Mouse (Mus musculus): Measurements from ENCODE around the gene Igfals.

The Igfals gene

GRCm38 (mm10) chr17:24865776-24866175 is at the start of gene Igfals:
TSS of gene Igfals (plus strand) at chr17:24865997.
- DNase-seq = peak in 1 of 2 experiments; percentile 19

- DNase-seq = no peak
Measured at GRCm38 (mm10) chr17:24817503-24817902, 48.3 kb upstream of the Igfals start.

DNA sequence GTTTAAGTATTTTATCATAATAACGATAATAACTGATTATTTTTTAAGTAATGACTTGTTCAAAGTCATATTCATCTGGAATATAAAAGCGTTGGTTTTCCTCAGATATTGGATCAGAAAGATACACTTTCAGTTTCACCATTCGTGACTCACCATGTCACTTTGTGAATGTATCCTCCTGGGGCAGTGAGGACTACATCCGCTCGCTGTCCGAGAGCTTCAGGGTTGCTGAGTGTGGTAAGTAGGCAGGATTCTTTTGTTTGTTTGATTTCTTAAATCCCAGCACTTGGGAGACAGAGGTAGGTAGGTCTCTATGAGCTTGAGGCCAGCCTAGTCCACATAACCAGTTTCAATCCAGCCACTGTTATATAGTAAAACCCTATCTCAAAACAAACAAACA is 47.6 kb upstream of the Igfals start:
- DNase-seq = no peak

DNA sequence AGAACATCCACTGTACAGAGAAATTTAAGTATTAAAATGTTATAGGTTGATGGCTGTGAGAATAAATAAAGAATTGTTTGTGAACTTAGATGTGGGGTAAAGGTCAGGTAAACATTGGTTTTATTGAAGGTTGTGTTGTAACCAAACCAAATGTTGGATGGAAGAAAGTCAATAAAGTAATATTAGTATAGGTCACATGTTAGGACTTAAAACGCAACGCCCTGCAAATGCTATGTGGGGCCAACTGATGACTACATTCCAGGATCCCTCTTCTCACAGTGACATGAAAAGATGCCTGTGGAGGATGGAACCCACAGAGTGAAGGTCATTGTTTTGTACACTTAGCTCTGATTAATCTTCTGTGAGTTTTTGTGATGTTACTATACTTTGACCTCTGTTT is 46.3 kb upstream of the Igfals start:
- DNase-seq = no peak

GRCm38 (mm10) chr17:24821351-24822280 is 44.2 kb upstream of the Igfals start:
- DNase-seq = no peak

GRCm38 (mm10) chr17:24839842-24840241 is 26.0 kb upstream of the Igfals start, which contains the start of gene Hagh:
TSS of gene Hagh (plus strand) at chr17:24840143.
- DNase-seq = no peak

DNA sequence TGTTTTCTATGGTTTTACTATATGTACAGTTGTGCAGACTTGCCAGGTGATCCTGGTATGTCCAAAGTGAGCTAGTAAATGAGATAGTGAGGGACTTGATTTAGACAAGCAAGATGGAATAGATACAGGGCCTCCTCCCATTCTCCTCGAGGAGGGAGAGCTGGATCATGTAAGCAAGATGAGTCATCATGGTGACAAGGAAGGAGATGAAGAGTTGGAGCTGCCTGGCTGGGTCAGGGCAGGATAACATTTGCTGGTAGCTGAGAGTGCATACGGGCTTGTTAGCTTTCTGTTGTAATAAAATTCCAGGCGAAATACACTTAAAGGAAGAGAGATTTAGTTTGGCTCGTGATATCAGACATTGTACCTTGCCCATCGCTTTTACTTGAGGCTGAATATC is 25.5 kb upstream of the Igfals start:
- no peak for DNase-seq

DNA sequence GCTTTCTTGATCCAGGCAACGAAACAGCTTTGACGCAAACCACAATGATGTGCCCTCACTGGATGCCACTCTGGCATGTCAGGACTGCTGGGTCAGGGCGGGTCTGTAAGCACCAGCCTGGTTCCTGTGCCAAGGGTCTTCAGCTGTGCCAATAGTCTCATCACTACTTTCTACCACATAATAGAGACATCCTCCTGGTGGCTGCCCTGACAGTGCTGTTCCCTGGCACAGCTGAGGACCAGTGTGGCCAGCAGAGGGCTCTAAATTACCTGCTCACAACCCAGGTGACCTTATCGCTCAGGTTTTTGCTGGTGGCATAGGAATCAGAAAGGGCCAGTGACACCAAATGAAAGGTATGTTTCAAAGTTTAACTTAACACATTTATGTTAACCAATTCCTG is 24.7 kb upstream of the Igfals start:
- peak in 1 of 2 experiments; percentile 39 for DNase-seq

DNA sequence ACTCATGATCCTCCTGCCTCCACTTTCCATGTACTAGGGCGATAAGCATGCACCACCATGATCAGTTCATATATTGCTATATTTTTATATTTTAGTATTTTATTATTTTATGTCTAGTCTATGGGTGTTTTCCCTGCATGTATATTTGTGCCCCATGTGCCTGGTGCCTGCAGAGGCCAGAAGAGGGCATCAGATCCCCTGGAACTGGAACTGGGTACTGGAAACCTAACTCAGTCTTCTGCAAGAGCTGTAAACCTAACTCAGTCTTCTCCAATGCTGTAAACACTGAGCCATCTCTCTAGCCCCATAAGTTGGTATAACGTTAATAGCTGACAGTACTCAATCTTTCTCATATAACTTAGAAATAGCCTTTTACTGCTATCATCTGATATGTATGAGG is 23.2 kb upstream of the Igfals start:
- DNase-seq = no peak

DNA sequence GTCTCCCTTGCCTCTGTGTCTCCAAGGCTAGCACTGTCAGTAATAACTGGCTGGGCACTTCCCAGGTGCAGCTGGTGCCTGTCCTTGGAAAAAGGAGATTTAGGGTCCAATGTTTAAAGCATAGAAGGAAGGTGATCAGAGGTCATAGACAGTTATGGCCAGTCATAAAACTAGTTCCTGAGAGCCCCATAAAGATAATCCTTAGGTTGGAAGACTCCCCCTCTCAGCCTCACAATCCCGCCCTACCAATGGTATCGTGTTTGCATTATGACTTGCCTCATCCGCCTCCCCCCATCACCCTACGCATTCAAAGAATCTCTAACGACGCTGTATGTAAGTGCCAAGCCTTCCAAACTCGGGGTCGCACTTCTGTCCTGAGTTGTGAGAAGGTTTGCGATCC is 21.3 kb upstream of the Igfals start:
- DNase-seq = no peak

DNA sequence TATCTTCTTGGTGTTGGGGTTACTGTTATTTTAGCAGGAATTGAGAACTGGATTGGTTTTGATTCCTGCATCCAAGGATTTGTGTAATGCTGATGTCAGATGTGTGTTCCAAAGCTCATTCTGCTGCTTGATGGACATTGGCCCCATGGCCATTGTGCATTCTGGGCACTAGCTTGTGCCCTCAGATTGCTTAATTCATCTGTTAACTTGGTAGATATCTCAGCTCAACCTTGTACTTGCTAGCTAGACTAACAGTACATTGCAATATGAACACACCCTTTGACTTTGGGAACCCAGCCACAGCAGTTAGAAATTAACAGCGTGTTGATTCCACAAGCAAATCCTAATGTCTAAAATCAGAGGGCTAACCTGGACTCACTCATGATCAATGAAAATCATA is 18.4 kb upstream of the Igfals start:
- DNase-seq = no peak

GRCm38 (mm10) chr17:24848600-24849031 is 17.2 kb upstream of the Igfals start:
- DNase-seq = no peak

DNA sequence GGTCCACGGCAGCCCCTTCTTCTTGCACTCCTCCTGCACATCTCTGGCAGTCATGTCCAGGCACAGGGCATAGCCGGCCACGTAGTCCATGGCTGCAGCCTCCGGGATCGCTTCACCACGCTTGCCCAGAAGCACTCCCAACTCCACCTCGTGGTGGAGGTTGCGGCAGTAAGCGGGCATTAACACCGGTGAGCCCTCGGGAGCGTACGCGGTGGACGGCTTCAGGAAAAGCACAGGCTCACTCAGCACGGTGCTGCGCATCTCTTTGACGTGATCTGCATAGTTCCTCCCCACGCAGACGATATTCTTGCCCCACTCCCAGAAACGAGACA is 16.1 kb upstream of the Igfals start:
- DNase-seq = no peak

DNA sequence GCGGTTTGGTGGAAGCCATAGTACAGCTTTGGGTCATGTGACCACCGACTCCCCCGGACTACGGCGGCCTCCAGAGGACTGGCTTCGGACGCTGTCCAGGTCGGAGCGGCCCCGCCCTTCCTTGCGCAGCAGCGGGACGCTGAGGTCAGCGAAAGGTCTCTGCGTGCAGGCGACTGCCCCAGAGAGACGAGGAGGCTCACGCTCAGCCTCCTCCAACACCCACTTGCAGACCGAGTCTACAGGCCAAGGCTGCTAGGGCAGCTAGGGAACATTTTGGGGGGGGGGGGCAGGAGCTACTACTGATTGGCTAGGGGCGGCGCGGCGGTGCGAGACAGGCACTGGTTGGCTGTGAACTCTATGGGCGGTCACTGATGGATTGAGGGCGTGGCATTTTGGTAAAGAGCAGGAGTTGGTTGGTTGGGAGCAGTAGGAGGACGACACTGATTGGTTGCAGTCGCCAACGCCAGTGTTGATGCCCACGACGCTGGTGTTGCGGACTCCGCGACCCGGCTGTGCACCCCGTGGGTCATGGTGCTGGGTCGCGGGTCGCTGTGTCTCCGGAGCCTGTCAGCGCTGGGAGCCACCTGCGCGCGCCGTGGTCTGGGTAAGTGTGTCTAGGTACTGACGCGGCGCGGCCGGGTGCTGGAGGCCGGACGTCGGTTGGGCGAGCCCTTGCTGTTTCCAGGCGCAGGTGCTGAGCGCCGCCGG is 15.6 kb upstream of the Igfals start, which contains the start of gene Fahd1:
Gene Fahd1, minus strand, starts transcription at position 300 of the 708 bp plus-strand sequence.
- DNase-seq = peak; percentile 96 to 97

DNA sequence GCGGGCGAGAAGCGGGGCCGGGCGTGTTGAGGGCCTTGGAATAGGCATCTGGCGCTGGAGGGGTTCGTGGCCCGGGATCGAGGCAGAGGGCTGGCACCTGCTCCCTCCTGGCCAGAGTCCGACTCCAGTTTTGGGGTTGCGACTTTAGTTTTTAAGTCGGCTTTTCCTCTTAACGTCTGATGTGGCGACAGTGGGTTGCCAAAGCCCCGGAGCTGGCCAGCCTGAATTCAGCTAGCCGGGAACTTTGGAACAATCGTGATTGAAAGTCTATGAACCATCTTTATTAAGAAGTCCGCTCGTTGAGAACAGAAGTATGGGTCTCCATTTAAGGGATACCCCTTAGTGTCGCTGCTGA is 15.0 kb upstream of the Igfals start:
- DNase-seq = no peak

GRCm38 (mm10) chr17:24851381-24852125 is 14.2 kb upstream of the Igfals start:
- DNase-seq = no peak

DNA sequence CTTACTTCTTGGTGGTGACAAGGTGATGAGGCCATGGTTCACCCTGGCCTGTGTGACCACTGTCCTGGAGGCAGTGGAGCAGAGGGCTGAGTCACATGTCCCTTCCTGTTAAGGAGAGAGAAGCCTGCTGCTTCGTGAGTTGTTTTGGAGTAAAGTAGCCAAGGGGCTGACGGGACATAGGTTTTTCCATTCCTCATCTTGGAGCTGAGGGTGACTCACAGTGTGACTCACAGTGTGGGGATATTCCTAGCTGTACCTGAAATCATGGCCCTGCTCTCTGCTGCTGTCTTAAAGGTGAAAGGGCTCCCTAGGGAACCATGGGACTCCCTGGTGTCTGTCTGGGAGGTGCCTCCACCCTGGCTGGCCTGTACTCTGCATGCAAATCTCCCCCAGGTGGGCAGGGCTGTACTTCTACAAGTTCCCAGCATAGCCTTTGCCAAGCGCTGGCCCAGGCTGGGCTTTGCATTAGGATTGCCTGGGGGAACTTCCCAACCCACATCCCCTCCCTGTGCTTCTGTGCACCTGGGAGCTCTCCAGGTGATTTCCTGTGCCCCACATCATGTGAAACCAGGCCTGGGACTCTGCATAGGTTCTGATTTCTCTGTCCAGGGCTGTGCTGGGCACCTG is 9.8 kb upstream of the Igfals start:
- DNase-seq = no peak

DNA sequence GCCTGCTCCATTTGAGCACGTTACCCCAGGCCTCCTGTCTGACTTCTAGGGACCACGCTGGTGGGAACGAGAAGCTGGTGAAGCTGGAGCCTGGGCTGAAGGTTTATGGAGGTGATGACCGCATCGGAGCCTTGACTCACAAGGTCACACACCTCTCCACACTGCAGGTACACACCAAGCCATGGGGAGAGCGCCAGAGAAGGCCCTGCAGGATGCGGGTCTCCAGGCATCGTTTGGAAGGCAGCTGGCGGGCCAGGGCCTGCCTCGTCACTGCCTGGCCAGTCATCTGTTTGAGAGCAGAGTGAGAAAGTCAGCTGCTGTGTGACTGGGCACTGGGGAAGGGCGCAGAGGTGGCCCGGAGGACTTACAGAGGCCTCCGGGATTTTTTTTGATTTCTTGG is 9.2 kb upstream of the Igfals start:
- no peak for DNase-seq

DNA sequence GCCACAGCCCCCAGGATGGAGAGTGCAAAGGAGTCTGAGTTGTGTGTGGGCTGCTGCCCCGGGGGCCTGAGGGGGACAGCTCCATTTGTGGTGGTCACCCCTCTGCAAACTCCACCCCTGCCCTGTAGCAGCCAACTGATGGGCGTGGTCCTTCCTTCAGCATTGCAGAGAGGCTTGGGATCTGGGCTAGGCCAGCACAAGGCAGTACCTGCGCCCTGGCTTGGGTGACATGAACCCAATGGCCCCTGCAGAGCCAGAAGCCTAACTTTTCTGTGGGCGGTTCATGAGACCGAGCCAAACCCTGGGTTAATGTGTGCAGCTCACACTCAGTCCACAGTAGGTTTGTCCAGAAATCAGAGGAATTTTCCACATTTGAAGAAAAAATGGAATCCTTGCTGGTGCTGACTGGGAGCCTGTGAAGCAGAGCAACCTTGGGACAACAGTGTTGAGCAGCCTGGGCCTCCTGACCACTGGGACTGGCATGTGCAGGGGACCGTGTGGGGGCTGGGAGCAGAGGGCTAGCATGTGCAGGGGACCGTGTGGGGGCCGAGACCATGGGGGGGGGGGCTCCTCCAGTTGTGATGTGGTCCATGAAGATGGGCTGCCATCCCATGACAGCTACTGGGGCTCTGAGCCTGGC is 7.8 kb upstream of the Igfals start:
- no peak for DNase-seq

- DNase-seq = no peak
Measured at GRCm38 (mm10) chr17:24858967-24859366, 6.8 kb upstream of the Igfals start.

- DNase-seq = no peak
Measured at GRCm38 (mm10) chr17:24860076-24860475, 5.7 kb upstream of the Igfals start.

DNA sequence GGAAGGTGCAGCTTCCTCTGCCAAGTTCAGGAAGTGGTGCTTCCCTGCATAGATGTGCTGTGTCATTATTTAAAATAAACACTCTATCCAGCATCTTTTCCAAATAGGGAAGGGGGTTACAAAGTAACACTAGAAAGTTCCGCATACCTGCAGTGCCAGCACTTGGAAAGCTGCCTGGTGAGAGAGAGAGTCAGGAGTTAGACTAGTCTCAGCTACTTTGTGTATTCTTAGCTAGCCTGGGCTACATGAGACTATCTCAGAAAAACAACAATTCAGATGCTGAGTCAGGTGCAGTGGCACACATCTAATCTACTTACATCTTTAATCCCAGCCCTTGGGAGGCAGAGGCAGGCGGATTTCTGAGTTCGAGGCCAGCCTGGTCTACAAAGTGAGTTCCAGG is 4.0 kb upstream of the Igfals start:
- DNase-seq = no peak

Data from lung, postnatal 4 days (tissue).